Mouse (Mus musculus): ENCODE results near the gene Adprhl1. TPM values are rescaled to one million over a fixed set of nuclear protein-coding genes. Genes with fewer than 3 reads are reported as not detected.
A peak's percentile ranks its signal among the peaks of the same experiment; 100 is the strongest.

Adprhl1 gene
- polyA plus RNA-seq, 1 experiment from 2014 or later: 0.48 TPM

DNA sequence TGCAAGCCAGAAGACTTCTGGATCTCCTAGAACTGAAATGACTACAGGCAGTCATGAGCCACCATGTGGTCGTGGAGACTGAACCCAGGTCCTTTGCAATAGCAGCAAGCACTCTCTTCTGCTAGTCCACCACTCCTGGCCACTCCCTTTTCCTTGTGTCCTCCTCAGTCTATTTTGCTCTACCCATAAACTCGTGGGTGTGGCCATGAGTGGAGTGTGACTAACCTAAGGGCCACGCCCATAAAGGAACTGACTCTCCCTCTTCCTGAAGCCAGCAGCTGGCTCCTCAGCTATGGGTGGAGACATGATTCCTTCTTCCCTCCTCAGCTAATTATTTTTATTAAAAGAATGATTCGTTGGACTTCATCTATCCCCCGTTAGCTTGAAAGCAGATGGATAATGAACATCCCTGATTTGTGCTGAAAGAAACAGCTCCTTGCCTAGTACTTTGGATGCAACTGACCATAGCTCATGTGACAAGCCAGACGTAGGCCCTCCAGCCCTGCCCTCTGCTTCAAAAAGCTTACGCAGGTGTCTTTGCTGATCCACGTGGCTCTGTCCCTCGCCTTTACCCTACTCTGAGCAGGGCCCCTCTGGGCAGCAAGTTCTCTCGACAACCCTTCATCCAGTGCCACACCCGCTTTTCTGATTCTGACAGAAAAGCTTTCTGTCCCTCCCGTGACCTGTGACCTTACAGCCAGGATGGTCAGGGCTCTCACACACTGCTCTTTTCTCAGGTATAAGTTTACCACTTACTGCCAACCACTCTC is 49.4 kb downstream of the Adprhl1 start:
- Histone ChIP-seq H3K27me3 (peaks cover 39% of the 10 kb centered on the region), H3K4me3 (replicated peaks) (no peak overlapping the region), H3K9ac (no peak overlapping the region), H3K4me1 (peaks cover 13% of the 10 kb centered on the region), H3K9me3 (replicated peaks) (no peaks in the 10 kb centered on the region), H3K36me3 (no peaks in the 10 kb centered on the region), H3K27ac (no peak overlapping the region), H3K4me2 (no peak overlapping the region)
- WGBS: 65% methylated on average over 12 of the region's 12 CpGs
- ATAC-seq (replicated peaks; ENCODE audit: low FRiP score): no peak

DNA sequence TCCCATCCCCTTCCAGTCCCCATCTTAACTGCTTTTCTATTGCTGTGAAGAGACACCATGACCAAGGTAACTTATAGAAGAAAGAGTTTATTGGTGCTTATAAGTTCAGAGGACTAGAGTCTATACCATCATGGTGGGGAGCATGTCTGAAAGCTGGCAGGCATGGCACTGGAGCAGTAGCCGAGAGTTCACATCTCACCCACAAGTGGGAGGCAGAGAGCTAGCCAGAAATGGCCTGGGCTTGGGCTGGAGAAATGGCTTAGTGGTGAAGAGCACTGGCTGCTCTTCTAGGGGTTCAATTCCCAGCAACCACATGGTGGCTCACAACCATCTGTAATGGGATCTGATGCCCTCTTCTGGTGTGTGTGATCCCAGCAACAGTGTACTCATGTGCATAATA is 50.5 kb downstream of the Adprhl1 start:
- Histone ChIP-seq H3K9ac (no peak overlapping the region), H3K4me3 (replicated peaks) (no peak overlapping the region), H3K36me3 (no peaks in the 10 kb centered on the region), H3K27ac (no peak overlapping the region), H3K9me3 (replicated peaks) (no peaks in the 10 kb centered on the region), H3K4me2 (no peak overlapping the region), H3K4me1 (peaks cover 13% of the 10 kb centered on the region), H3K27me3 (peaks cover 42% of the 10 kb centered on the region)
- WGBS: 61% methylated on average over 1 of the region's 1 CpGs
- no peak for ATAC-seq (replicated peaks; ENCODE audit: low FRiP score)

DNA sequence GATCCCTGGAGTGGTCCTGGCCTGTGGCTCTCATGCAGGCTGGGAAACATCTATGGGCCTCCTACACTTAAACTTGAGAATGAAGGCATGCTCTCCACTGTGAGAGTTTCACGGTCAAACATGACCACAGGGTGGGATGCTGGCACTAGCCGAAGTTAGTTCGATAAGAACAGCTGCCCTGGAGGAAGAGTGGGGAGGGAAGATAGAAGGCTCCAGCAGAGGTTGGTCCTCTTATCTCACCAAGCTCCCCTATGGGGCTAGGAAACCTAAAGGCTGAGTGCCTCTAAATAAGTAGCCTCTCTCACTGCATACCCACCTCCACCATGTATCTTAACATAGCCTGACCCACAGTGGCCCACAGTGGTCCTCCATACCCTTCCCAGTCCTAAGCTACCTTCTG is 51.2 kb downstream of the Adprhl1 start:
- Histone ChIP-seq H3K9me3 (replicated peaks) (no peaks in the 10 kb centered on the region), H3K36me3 (no peaks in the 10 kb centered on the region), H3K9ac (no peak overlapping the region), H3K4me3 (replicated peaks) (no peak overlapping the region), H3K4me2 (no peak overlapping the region), H3K27ac (no peak overlapping the region), H3K4me1 (peaks cover 13% of the 10 kb centered on the region), H3K27me3 (peaks cover 42% of the 10 kb centered on the region)
- 94% methylated on average over 3 of the region's 3 CpGs for WGBS
- no peak for ATAC-seq (replicated peaks; ENCODE audit: low FRiP score)

DNA sequence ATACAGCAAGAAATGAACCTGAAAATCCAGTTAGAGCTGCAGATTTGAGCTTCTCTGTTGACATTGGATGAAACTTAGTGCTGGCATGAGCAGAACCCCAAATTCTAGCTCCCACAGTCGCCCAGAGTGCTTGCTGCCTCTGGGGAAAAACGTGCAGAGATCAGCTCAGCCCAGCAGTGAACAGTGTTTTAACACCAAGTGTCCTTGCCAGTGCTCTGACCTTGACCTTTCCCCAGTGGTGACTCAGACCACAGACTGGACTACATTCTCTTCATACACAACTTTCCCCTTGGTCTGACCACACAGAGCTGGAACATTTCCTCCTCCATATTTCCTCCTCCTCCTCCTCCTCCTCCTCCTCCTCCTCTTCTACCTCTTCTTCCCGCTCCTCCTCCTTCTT is 51.9 kb downstream of the Adprhl1 start:
- peaks cover 42% of the 10 kb centered on the region for H3K27me3 ChIP-seq
- H3K27ac ChIP-seq: no peak overlapping the region
- H3K4me1 ChIP-seq: peaks cover 13% of the 10 kb centered on the region
- WGBS: 36% methylated on average over 3 of the region's 3 CpGs
- H3K4me2 ChIP-seq: peak overlapping the region; percentile 94; the same call in 1 of the 2 replicates
- H3K9me3 ChIP-seq (replicated peaks): no peaks in the 10 kb centered on the region
- H3K9ac ChIP-seq: no peak overlapping the region
- ATAC-seq (replicated peaks; ENCODE audit: low FRiP score): no peak
- no peaks in the 10 kb centered on the region for H3K36me3 ChIP-seq
- 0 out of 2 replicates have a peak overlapping the region, but pooled peaks have one; percentile 81 for H3K4me3 ChIP-seq (replicated peaks)

DNA sequence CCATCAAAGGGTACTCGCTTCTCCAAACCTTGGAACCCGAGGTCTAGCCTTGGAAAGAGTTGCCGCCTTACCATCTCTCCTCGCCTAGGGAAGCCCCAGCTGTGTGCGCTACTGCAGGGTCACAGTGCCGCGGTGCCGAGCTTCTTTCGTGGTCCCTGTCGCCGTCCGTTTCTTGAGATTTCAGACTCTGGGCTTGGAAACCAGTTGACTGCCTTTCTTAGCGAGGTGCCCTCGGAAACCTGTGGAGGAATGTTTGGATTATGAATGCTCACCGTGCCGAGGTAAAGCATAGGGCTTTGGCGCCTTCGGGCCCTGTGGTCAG is 53.0 kb downstream of the Adprhl1 start:
- Histone ChIP-seq H3K27me3 (peaks cover 42% of the 10 kb centered on the region), H3K27ac (0 out of 2 replicates have a peak overlapping the region, but pooled peaks have one; percentile 32), H3K4me3 (replicated peaks) (peak overlapping the region; percentile 81), H3K9ac (peak overlapping the region; percentile 68), H3K4me2 (peak overlapping the region; percentile 94), H3K36me3 (no peaks in the 10 kb centered on the region), H3K9me3 (replicated peaks) (no peaks in the 10 kb centered on the region), H3K4me1 (peaks cover 13% of the 10 kb centered on the region)
- under 1% methylated on average over 18 of the region's 18 CpGs for WGBS
- no peak for ATAC-seq (replicated peaks; ENCODE audit: low FRiP score)

DNA sequence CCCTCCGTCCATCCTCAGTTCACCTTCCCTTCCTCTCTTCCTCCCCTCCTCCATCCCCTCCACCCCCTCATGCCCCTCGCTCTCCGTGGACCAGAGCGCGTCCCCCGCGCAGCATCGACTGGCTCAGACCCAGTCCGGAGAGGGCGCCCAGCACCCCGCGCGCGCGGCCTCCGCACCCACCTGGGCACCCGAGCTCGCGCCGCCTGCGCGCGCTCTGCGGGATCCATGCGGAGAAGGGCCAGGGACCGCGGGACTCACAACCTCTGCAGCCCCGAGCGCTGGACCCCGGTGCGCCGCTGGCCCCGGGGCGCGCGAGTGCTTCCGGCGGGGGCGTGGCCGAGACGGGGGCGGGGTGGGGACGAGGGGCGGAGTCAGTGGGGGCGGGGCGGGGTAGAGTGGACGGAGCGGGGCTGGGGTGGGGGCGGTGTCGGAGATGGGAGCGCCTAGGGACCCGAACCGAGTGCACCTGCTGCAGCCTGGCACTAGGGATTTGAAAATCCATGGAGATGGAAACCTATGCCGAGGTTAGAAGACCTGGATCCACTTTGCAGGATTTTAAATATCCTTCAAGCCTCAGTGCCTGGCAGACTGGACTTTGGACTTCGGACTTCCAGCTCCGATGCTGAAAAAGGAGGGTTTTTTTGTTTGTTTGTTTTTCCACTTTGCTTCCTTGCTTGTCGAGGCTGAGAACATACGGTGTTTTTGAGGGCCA is 53.5 kb downstream of the Adprhl1 start, which contains the start of gene Grtp1:
TSS of gene Grtp1 (minus strand) at position 320 of the 712 bp plus-strand sequence.
- no peaks in the 10 kb centered on the region for H3K9me3 ChIP-seq (replicated peaks)
- peak within 1 kb of the TSS; percentile 81 for H3K4me3 ChIP-seq (replicated peaks)
- 0 out of 2 replicates have a peak within 1 kb of the TSS, but pooled peaks have one; percentile 32 for H3K27ac ChIP-seq
- ATAC-seq (replicated peaks; ENCODE audit: low FRiP score): peak; percentile 70
- peak within 1 kb of the TSS; percentile 68 for H3K9ac ChIP-seq
- under 1% methylated on average over 50 of the region's 58 CpGs for WGBS
- H3K27me3 ChIP-seq: peaks cover 42% of the 10 kb centered on the region
- no peaks in the 10 kb centered on the region for H3K36me3 ChIP-seq
- peaks cover 13% of the 10 kb centered on the region for H3K4me1 ChIP-seq
- H3K4me2 ChIP-seq: peak within 1 kb of the TSS; percentile 94

DNA sequence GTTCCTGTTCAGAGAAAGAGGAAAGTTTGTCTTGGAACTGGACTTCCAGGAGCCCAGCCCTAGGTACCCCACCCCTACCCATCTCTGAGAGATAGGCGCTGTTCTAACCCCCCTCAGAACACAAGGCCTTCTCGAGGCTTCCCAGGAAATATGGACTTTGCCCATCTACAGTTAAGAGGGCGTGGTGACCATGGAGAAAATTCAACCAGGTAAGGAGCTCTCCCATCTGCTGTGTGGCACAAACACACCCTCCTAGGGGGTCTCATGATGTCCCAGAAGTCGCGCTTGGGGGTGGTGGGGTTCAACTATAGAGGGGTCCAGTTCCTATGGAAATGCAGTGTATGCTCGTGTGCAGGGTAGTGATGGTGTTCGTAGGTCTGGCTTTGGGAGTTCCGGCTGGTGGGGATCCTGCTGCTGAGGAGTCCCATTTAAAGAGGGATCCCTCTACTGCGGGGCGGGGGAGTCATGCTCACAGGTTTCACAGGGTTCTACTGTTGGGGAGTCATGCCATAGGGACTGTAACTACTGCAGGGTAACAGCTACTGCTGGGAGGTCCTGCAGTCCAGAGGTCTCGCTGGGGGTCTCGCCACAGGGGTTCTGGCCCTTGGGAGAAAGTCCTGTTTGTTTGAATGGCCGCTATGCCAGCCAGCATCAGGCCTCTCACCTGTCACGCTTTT is 54.4 kb downstream of the Adprhl1 start:
- H3K4me3 ChIP-seq (replicated peaks): peak overlapping the region; percentile 81
- peaks cover 13% of the 10 kb centered on the region for H3K4me1 ChIP-seq
- H3K36me3 ChIP-seq: no peaks in the 10 kb centered on the region
- no peak for ATAC-seq (replicated peaks; ENCODE audit: low FRiP score)
- H3K27me3 ChIP-seq: peaks cover 42% of the 10 kb centered on the region
- no peak overlapping the region for H3K9ac ChIP-seq
- peak overlapping the region; percentile 94 for H3K4me2 ChIP-seq
- no peaks in the 10 kb centered on the region for H3K9me3 ChIP-seq (replicated peaks)
- 28% methylated on average over 14 of the region's 14 CpGs for WGBS
- H3K27ac ChIP-seq: no peak overlapping the region

DNA sequence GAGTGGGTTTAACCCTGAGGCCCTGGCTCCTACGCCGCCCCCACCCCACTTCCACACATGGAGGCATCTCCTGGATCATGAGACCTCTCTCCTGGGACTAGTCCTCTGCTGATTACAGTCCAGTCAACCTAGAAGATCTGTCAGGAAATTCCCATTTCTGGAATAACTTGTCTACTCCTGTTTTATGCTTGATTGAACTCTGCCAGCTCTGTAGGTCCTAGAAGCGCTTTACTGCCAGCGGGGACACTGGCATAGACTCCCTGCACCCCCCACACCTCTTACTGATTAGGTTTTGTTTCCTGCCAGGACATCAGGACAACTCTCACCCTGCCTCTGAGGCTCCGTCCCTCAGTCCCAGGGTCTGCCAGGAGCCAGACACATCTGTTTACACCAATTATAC is 56.5 kb downstream of the Adprhl1 start:
- no peak overlapping the region for H3K4me2 ChIP-seq
- H3K36me3 ChIP-seq: no peaks in the 10 kb centered on the region
- H3K9ac ChIP-seq: no peak overlapping the region
- H3K27me3 ChIP-seq: peaks cover 35% of the 10 kb centered on the region
- no peak overlapping the region for H3K4me3 ChIP-seq (replicated peaks)
- 82% methylated on average over 5 of the region's 5 CpGs for WGBS
- peaks cover 13% of the 10 kb centered on the region for H3K4me1 ChIP-seq
- H3K27ac ChIP-seq: no peak overlapping the region
- ATAC-seq (replicated peaks; ENCODE audit: low FRiP score): no peak
- no peaks in the 10 kb centered on the region for H3K9me3 ChIP-seq (replicated peaks)

DNA sequence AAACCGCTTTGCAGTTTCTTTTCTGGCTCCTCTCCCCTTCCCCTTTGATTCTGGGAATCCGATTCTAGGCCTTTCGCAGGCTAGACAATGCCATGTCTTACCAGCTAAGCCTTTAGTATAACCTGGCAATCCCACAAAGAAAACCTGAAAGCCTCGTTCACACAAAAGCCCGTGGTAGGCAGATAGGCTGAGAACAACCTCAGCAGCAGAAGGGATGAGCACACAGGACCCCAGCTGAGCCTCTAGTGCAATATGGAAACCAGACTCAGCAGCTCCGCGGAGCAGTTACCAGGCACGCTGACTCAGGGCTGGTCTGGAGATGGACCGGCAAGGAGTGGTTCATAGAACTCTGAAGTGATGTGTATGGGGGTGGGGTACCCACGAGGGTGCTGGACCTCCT is 59.1 kb downstream of the Adprhl1 start:
- Histone ChIP-seq H3K4me3 (replicated peaks) (no peak overlapping the region), H3K27ac (no peak overlapping the region), H3K9me3 (replicated peaks) (no peaks in the 10 kb centered on the region), H3K4me1 (peaks cover 2% of the 10 kb centered on the region), H3K9ac (no peak overlapping the region), H3K4me2 (no peak overlapping the region), H3K36me3 (0 out of 2 replicates have a peak, but pooled peaks cover 3% of the 10 kb centered on the region), H3K27me3 (peaks cover 9% of the 10 kb centered on the region)
- 57% methylated on average over 10 of the region's 10 CpGs for WGBS
- no peak for ATAC-seq (replicated peaks; ENCODE audit: low FRiP score)

DNA sequence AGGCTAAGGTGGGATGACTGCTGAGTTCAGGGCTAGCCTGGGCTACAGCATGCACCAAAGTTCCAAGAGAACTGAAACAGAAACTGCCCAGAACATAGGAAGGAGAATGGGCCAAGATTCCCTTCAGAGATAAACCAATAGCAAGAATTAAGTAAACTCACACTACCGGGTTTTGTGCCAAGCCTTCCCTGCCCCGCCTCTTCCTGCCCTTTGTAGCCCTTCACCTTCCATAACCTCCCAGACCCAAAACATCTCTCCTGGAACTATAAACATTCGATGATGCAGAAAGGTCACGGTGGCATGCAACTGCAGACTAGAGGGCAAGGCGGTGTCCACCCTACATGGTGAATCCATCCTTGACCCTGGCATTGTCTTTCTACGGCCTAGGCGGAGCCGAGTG is 63.7 kb downstream of the Adprhl1 start:
- H3K9me3 ChIP-seq (replicated peaks): no peaks in the 10 kb centered on the region
- H3K36me3 ChIP-seq: 0 out of 2 replicates have a peak, but pooled peaks cover 3% of the 10 kb centered on the region
- WGBS: 88% methylated on average over 8 of the region's 8 CpGs
- H3K4me3 ChIP-seq (replicated peaks): no peak overlapping the region
- no peaks in the 10 kb centered on the region for H3K27me3 ChIP-seq
- no peaks in the 10 kb centered on the region for H3K4me1 ChIP-seq
- no peak overlapping the region for H3K4me2 ChIP-seq
- no peak overlapping the region for H3K9ac ChIP-seq
- no peak overlapping the region for H3K27ac ChIP-seq
- ATAC-seq (replicated peaks; ENCODE audit: low FRiP score): no peak

DNA sequence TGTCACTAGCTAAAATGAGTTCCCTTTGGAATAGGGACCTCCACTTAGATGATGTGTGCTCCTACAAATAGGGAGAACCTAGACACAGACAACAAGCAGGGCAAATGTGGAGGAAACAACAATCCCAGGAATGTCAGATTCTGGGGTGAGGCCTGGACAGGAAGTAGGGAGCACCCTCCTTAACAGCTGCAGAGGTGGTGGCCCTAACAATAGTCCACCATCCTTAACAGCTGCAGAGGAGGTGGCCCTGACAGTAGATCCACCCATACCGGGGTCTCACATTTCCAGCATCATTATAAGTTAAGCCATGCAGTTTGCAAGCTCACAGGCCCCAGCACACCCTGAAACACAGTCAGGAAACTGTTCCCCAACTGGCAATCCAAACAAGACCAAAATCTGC is 65.1 kb downstream of the Adprhl1 start:
- Histone ChIP-seq H3K9ac (no peak overlapping the region), H3K4me1 (no peaks in the 10 kb centered on the region), H3K27me3 (no peaks in the 10 kb centered on the region), H3K27ac (no peak overlapping the region), H3K4me2 (no peak overlapping the region), H3K4me3 (replicated peaks) (no peak overlapping the region), H3K36me3 (peaks cover 8% of the 10 kb centered on the region; the same call in 1 of the 2 replicates), H3K9me3 (replicated peaks) (no peaks in the 10 kb centered on the region)
- no peak for ATAC-seq (replicated peaks; ENCODE audit: low FRiP score)
- 70% methylated on average over 1 of the region's 1 CpGs for WGBS

DNA sequence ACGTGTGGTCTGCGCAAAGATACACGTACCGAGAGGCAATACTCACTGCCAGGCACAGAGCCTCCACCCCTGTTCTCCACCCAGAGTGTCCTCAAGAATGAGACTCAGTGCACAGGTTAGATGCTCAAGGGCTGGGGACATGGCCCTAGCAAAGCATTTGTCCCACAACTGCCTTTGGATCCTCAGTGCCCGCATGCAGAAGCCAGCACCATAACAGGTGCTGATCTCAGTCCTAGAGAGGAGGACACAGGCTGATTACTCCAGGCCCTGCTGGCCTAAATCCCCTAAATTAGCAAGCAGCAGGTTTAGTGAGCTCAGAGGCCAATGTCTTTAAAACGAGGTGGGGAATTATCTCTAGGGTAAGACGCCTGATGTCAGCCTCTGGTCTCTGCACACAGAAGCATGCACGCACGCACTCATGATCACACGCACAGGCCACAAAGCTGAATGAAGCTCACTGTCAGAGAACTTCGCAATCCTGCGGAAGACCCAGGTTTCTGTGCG is 65.9 kb downstream of the Adprhl1 start:
- WGBS: 88% methylated on average over 13 of the region's 13 CpGs
- H3K9ac ChIP-seq: no peak overlapping the region
- H3K4me3 ChIP-seq (replicated peaks): no peak overlapping the region
- no peaks in the 10 kb centered on the region for H3K27me3 ChIP-seq
- no peak for ATAC-seq (replicated peaks; ENCODE audit: low FRiP score)
- H3K36me3 ChIP-seq: peaks cover 8% of the 10 kb centered on the region; the same call in 1 of the 2 replicates
- no peaks in the 10 kb centered on the region for H3K9me3 ChIP-seq (replicated peaks)
- H3K27ac ChIP-seq: no peak overlapping the region
- H3K4me2 ChIP-seq: no peak overlapping the region
- no peaks in the 10 kb centered on the region for H3K4me1 ChIP-seq

Data from kidney, embryonic 15.5 days (tissue).